Mouse (Mus musculus) kidney, embryonic 16.5 days (tissue): ENCODE measurements at regions not wholly inside any gene's neighbourhood (a gene's known extent, or its start where the extent isn't known, plus 50 kb on each side); places are given as distances from the start of the nearest gene placed in this dataset.
A peak's percentile ranks its signal among the peaks of the same experiment; 100 is the strongest.

Experiments
- ATAC-seq: fragments of 200-750 bp; cut with Nextera tagmentation; 2 replicates; pipeline ENCODE4 v1.8.0; 2017; ENCODE audit warnings: moderate TSS enrichment; ENCODE audit not compliant: low FRiP score, low TSS enrichment
- H3K27ac ChIP-seq: fragments of 300-500 bp; sonication (generic); 2 replicates; pipeline ENCODE4 v1.5.1; 2014; ENCODE audit warnings: low read length
- H3K27me3 ChIP-seq: fragments of 300-500 bp; sonication (generic); 2 replicates; pipeline ENCODE4 v1.6.1; 2014; ENCODE audit warnings: low read length, control low read depth, mixed read lengths; ENCODE audit not compliant: insufficient read depth
- H3K36me3 ChIP-seq: fragments of 300-500 bp; sonication (generic); 2 replicates; pipeline ENCODE4 v1.6.1; 2014; ENCODE audit warnings: low read length, control low read depth, mixed read lengths; ENCODE audit not compliant: insufficient read depth
- H3K4me1 ChIP-seq: fragments of 300-500 bp; sonication (generic); 2 replicates; pipeline ENCODE4 v1.6.1; 2014; ENCODE audit warnings: low read length, control low read depth, mixed read lengths; ENCODE audit not compliant: insufficient read depth
- H3K4me2 ChIP-seq: fragments of 300-500 bp; sonication (generic); replicated peaks from 2 replicates; pipeline ENCODE4 v1.6.1; 2014; ENCODE audit warnings: low read depth, low read length
- H3K4me3 ChIP-seq: fragments of 300-500 bp; sonication (generic); 2 replicates; pipeline ENCODE4 v1.5.1; 2014; ENCODE audit warnings: mild to moderate bottlenecking, low read length
- H3K9ac ChIP-seq: fragments of 300-500 bp; sonication (generic); replicated peaks from 2 replicates; pipeline ENCODE4 v1.6.1; 2014; ENCODE audit warnings: low read length
- H3K9me3 ChIP-seq: fragments of 300-500 bp; sonication (generic); 2 replicates; pipeline ENCODE4 v1.6.1; 2016; ENCODE audit warnings: low read length, control low read depth
- WGBS: fragments of 180-500 bp; shearing (Covaris S2); extraction: QIAGEN DNeasy Blood & Tissue Kit; methylation state at CpG from one replicate; pipeline ENCODE4 v1.1.7; 2014; 5-methylcytosine and 5-hydroxymethylcytosine counted together

DNA sequence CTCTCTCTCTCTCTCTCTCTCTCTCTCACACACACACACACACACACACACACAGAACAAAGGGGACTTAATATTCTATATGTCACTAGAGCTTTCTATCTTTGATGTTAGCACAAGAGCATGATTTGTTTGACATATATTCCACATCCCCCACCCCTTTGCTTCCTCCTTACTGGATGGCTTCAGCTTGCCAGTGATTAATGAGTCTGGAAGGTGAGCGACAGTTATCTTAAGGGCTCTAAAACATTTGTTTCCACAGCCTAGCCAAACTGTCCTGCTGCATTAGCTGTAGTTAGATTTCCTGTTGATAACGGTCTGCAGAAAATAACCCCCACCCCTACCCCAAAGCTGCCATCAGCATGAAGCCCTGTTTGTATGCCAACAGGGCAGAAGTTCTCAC, 527.7 kb upstream of the Jag1 start:
- Histone ChIP-seq H3K4me3 (no peak overlapping the region), H3K9ac (no peak overlapping the region), H3K4me2 (no peak overlapping the region), H3K36me3 (no peaks in the 10 kb centered on the region), H3K4me1 (peaks cover 19% of the 10 kb centered on the region), H3K27ac (no peak overlapping the region), H3K9me3 (no peaks in the 10 kb centered on the region), H3K27me3 (no peaks in the 10 kb centered on the region)
- ATAC-seq: no peak
- 6% methylated on average over 2 of the region's 2 CpGs for WGBS

DNA sequence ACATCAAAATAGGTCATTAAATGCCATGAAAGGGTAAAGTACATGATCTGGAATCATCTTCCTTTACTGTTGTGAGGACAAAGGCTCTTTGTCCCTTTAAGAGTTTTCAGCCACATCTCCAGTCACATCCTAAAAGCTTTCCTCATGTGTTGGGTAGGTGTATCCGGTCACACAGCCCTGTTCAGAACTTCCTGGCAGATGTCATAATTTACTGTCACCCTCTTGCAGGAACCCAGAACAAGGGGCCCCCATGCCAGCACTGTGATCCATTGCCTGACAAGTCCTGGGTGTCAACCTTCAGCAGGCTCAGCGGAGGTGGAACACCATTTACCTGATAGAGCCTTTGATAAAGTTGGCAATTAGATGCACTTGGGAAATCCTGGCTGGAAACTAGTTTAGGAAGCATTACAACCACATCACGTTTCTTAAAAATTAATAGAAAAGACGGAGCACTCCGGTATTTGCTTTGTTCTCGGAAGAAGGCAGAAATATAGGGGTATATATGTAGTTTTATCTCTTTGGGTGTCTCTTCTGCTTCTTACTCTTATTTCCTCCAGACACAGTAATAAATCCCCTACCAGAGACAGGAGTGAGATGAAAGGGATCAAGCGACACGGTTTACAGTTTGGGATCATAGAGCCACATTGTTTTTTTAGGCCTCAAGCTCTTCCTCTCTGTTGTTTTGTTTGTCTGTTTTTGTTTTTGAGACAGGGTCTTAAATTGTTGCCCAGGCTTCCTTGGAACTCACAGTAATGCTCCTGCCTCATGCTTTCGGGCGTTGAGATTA, 527.0 kb upstream of the Jag1 start:
- H3K27me3 ChIP-seq: no peaks in the 10 kb centered on the region
- 0 out of 2 replicates have a peak overlapping the region, but pooled peaks have one; percentile 7 for H3K4me2 ChIP-seq
- no peak overlapping the region for H3K9ac ChIP-seq
- no peaks in the 10 kb centered on the region for H3K36me3 ChIP-seq
- ATAC-seq: peak; percentile 94
- peaks cover 19% of the 10 kb centered on the region for H3K4me1 ChIP-seq
- peak overlapping the region; percentile 56 for H3K27ac ChIP-seq
- 14% methylated on average over 10 of the region's 10 CpGs for WGBS
- H3K4me3 ChIP-seq: no peak overlapping the region
- H3K9me3 ChIP-seq: no peaks in the 10 kb centered on the region

DNA sequence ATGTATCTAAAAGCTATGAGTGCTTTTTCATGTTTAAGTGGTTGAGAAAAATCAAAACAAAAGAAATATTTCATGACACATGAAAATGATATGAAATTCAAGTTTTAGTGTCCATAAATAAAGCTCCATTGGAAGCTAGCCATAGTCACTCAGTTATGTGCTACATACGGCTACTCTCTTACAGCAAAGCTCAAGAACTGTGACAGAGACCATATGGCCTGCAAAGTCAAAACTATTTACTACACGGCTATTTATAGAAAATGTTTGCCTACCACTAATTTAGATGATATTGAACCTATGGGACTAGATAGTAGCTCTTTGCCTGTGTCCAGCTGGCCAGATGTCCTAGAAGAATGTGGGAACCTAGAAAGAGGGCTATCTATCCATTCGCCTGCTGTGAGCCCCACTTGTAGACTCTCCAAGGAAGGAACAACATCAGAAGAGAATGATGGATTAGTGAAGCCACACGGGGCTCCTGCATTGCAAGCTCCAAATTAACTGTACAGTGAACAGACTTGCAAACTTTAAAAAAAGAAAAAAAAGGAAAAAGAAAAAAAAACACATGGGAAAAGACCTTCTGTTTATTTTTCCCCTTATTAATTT, 518.7 kb upstream of the Jag1 start:
- Histone ChIP-seq H3K9me3 (no peaks in the 10 kb centered on the region), H3K27ac (peak overlapping the region; percentile 63), H3K27me3 (no peaks in the 10 kb centered on the region), H3K4me2 (no peak overlapping the region), H3K36me3 (no peaks in the 10 kb centered on the region), H3K4me1 (no peaks in the 10 kb centered on the region), H3K9ac (no peak overlapping the region), H3K4me3 (no peak overlapping the region)
- WGBS: 53% methylated on average over 4 of the region's 4 CpGs
- ATAC-seq: peak; percentile 78; the same call in 1 of the 2 replicates

DNA sequence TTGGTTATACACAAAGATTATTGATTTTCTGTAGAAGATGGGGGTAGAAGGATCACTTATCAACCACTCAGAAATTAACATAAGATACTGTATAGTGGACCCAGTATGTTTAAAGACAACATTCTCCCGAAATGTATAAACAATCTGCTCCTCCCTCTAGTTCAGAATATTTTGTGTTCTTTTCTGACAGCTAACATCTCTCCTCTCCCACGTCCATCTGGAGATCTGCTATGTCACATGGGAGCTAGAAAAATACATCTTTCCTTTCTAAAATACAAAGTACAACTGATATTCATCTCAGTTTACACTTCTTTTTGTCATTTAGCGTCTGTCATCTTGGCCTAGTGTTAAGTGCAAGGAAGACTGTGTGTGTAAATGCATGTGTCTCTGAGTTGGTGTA, 500.2 kb upstream of the Jag1 start:
- Histone ChIP-seq H3K4me3 (no peak overlapping the region), H3K27ac (no peak overlapping the region), H3K36me3 (no peaks in the 10 kb centered on the region), H3K27me3 (no peaks in the 10 kb centered on the region), H3K9ac (no peak overlapping the region), H3K9me3 (no peaks in the 10 kb centered on the region), H3K4me1 (no peaks in the 10 kb centered on the region), H3K4me2 (no peak overlapping the region)
- ATAC-seq: no peak
- WGBS: 82% methylated on average over 3 of the region's 3 CpGs

DNA sequence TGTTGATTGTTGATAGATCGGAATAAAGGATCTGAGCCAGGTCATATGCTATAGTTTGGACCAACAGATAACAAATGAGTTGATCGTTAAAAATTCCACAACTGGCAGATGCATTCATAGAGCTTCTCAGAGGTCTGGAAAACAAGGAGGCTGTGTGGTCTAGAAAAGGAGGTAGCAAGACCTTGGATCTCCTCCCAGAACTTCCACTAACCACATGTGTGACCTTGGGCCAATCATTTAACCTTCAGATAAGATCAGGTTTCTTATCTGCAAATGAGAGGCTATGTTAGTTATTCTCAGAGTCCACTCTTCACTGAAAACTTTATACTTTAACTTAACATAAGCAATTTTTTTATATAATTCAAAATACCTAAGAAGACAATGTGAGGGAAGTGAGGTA, 497.3 kb upstream of the Jag1 start:
- Histone ChIP-seq H3K36me3 (no peaks in the 10 kb centered on the region), H3K9me3 (0 out of 2 replicates have a peak, but pooled peaks cover 2% of the 10 kb centered on the region), H3K9ac (no peak overlapping the region), H3K4me1 (no peaks in the 10 kb centered on the region), H3K4me3 (no peak overlapping the region), H3K27ac (no peak overlapping the region), H3K27me3 (no peaks in the 10 kb centered on the region), H3K4me2 (no peak overlapping the region)
- WGBS: 85% methylated on average over 2 of the region's 2 CpGs
- ATAC-seq: no peak

DNA sequence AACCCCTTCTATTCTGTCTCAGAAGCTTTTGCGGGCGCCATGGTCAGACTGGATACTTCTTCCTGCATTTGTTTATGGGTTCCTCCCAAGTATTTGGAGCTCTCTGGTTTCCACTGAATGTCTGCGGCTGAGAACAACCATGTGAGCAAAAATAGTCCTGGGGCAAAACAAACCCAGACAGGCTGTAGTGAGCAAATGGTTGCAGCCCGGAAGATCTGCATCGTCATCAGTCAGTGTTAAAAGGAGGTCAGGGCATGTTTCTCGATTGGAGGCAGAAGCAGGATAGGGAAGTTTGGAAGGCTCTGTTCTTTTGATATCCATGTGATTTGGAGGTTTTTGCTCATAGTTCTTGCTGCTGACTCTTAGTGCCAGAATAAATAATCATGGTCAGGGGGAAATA, 492.1 kb upstream of the Jag1 start:
- Histone ChIP-seq H3K9me3 (0 out of 2 replicates have a peak, but pooled peaks cover 2% of the 10 kb centered on the region), H3K4me1 (0 out of 2 replicates have a peak, but pooled peaks cover 2% of the 10 kb centered on the region), H3K36me3 (no peaks in the 10 kb centered on the region), H3K27me3 (no peaks in the 10 kb centered on the region), H3K9ac (no peak overlapping the region), H3K4me3 (no peak overlapping the region), H3K27ac (no peak overlapping the region), H3K4me2 (no peak overlapping the region)
- 29% methylated on average over 6 of the region's 6 CpGs for WGBS
- ATAC-seq: no peak

DNA sequence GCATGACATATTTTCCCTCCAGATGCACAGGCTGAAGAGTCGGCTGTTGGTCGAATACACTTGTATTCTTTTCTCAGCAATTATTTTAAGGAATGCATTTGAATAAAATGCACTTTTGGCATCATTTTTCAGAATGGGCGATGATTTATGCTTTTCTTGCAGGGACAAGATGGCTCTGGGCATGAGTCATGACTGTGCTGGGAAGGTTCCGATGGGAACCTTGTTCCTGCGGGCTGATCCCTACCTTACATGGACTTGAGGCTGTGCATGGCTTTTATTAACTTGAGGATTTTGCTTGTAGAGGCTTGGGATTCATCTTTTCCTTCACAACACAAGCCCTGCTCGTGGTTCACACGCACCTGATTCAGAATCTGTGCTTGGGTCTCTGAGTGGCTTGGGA, 481.7 kb upstream of the Jag1 start:
- no peak for ATAC-seq
- Histone ChIP-seq H3K27me3 (no peaks in the 10 kb centered on the region), H3K9me3 (no peaks in the 10 kb centered on the region), H3K4me2 (no peak overlapping the region), H3K9ac (no peak overlapping the region), H3K4me3 (no peak overlapping the region), H3K27ac (no peak overlapping the region), H3K4me1 (no peaks in the 10 kb centered on the region), H3K36me3 (no peaks in the 10 kb centered on the region)
- WGBS: 89% methylated on average over 7 of the region's 7 CpGs

DNA sequence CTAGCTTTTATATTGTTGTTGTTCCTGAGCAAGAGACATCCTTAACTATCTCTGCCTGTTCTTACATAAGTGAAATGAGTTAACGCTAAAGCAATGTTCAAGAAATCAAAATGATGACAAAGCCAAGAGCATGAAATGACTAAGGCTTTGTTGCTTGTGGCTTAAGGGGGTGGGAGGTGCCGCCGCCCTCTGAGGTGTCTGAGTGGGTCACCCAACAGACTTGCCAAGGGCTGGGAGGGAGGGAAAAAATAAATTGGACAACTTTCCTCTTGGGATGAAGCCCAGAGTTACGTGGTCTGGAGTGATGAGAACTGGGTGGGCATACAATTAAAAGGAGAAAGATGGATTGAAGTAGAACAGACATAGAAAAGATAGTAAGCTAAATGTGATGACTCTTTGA, 478.1 kb upstream of the Jag1 start:
- Histone ChIP-seq H3K9ac (no peak overlapping the region), H3K27ac (no peak overlapping the region), H3K36me3 (no peaks in the 10 kb centered on the region), H3K4me2 (no peak overlapping the region), H3K4me3 (no peak overlapping the region), H3K9me3 (no peaks in the 10 kb centered on the region), H3K4me1 (no peaks in the 10 kb centered on the region), H3K27me3 (no peaks in the 10 kb centered on the region)
- ATAC-seq: no peak
- 88% methylated on average over 4 of the region's 4 CpGs for WGBS

DNA sequence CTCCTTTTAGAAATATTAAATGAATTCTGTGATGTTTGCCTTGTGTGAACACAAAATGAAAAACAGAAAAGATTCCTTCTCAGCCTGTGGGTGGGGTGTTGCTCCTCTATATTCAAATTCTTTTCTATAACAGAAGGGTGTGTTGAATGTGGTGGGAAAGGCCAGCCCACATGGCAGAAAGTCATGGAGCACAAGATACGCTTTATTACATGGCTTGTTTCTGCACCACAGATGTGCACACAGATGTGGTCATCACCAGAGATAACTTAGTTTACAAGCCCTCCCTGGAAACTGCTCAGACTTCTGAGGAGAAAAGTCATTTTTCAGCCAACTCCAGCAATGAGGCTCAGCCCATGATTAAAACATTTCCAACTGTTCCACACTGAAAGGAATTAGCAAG, 475.1 kb upstream of the Jag1 start:
- Histone ChIP-seq H3K27ac (no peak overlapping the region), H3K4me3 (no peak overlapping the region), H3K4me2 (no peak overlapping the region), H3K9me3 (no peaks in the 10 kb centered on the region), H3K27me3 (no peaks in the 10 kb centered on the region), H3K36me3 (no peaks in the 10 kb centered on the region), H3K9ac (no peak overlapping the region), H3K4me1 (no peaks in the 10 kb centered on the region)
- 90% methylated on average over 1 of the region's 1 CpGs for WGBS
- no peak for ATAC-seq

DNA sequence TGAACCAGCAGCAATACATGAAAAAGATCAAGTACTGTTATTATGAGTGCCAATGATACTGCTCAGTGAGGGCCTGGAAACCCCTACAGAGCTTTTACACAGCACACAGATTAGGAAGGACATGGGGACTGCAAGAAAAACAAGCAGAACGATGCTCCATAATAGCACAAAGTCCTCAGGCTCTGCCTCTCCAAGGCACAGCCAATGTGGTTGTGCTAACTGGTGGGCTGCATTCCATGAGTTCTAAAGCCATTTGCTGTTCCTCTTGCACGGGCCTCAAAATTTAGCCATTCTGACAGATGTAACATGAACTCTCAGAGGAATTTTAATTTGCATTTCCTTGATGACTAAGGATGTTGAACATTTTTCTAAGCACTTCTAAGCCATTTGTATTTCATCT, 465.0 kb upstream of the Jag1 start:
- Histone ChIP-seq H3K9ac (no peak overlapping the region), H3K4me2 (no peak overlapping the region), H3K27ac (no peak overlapping the region), H3K4me1 (peaks cover 6% of the 10 kb centered on the region; the same call in 1 of the 2 replicates), H3K27me3 (no peaks in the 10 kb centered on the region), H3K9me3 (no peaks in the 10 kb centered on the region), H3K4me3 (no peak overlapping the region), H3K36me3 (no peaks in the 10 kb centered on the region)
- 23% methylated on average over 2 of the region's 2 CpGs for WGBS
- ATAC-seq: no peak
